Mouse (Mus musculus) megakaryocyte-erythroid progenitor cell, adult 5-6 weeks (primary cell): ENCODE results near the gene Myoz1. TPM values are rescaled to one million over a fixed set of nuclear protein-coding genes. Genes with fewer than 3 reads are reported as not detected.
"Not testable (repeated sequence)": the region's sequence is repeated elsewhere in the genome, so short reads cannot be mapped to it uniquely, and the experiment has no call there.

Source experiments
- ATAC-seq: replicated peaks from 2 replicates; pipeline ENCODE4 v1.8.0; 2016; ENCODE audit warnings: mild to moderate bottlenecking, inconsistent platforms; ENCODE audit not compliant: severe bottlenecking, poor library complexity, low FRiP score, low TSS enrichment
- total RNA-seq, 2 experiments: library from RNA; stranded (forward) in 1 of 2; stranded (reverse) in 1 of 2; fragments of 200-1000, 215-1000 nt in 1 of 2; fragments of >200 nt in 1 of 2; fragmentation: Nextera tagmentation in 1 of 2; gene quantifications; 2 replicates each; pipeline ENCODE4 v1.2.3; 2014 to 2017

The Myoz1 gene
- total RNA-seq (2014; fragmentation: Nextera tagmentation), result not detected in 2 replicates
- total RNA-seq (2017), result not detected in 2 replicates

- ATAC-seq, result no peak
These were observed at the start of gene Myoz1 for GRCm38 (mm10) chr14:20656361-20656760. TSS of gene Myoz1 (minus strand) at chr14:20656540.

DNA sequence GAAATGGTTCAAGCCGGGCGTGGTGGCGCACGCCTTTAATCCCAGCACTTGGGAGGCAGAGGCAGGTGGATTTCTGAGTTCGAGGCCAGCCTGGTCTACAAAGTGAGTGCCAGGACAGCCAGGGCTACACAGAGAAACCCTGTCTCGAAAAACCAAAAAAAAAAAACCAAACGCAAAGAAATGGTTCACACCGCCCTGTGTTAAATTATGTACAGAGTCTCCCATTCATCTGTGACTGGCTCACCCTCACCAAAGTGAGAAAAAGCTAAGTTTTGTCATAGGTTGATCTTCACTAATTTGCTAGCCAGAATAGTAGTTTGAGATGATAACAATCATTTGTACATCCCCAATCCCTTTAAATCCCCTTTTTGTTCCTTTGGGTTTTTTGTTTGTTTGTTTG, 47.1 kb upstream of the Myoz1 start:
- not testable (repeated sequence) for ATAC-seq

DNA sequence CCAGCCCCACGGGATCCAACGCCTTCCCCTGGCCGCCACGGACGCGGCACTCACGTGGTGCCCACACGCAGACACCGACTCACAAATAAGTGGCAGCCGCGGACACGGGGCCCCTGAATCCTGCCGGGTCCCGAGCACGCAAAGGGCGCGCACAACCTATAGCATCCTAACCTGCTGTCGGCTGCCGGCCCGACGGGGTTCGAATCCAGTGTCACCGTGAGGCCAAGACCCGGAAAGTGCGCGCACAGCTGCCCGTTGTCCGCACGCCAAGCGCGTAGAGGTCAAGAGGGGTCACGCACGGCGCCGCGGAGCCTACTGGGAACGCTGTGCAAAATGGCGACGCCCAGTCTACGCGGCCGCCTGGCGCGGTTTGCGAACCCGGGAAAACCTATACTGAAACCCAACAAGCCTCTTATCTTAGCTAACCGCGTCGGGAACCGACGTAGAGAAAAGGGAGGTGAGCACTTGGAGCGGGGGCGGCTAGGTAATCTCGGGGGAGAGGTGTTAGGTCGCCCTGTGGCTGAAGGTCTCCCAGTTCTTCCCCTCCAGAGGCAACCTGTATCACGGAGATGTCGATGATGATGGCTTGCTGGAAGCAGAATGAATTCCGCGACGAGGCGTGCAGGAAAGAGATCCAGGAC, 46.5 kb upstream of the Myoz1 start, which contains the start of gene Chchd1:
Chchd1 (plus strand) TSS at position 266 of the 641 bp plus-strand sequence.
- peak; percentile 77 for ATAC-seq

GRCm38 (mm10) chr14:20702096-20702740, 45.9 kb upstream of the Myoz1 start:
- no peak for ATAC-seq

- no peak for ATAC-seq
These were observed 45.2 kb upstream of the Myoz1 start for GRCm38 (mm10) chr14:20701554-20701953.

- no peak for ATAC-seq
These were observed 44.0 kb upstream of the Myoz1 start for GRCm38 (mm10) chr14:20700362-20700761.

GRCm38 (mm10) chr14:20698515-20698914, 42.2 kb upstream of the Myoz1 start:
- no peak for ATAC-seq

DNA sequence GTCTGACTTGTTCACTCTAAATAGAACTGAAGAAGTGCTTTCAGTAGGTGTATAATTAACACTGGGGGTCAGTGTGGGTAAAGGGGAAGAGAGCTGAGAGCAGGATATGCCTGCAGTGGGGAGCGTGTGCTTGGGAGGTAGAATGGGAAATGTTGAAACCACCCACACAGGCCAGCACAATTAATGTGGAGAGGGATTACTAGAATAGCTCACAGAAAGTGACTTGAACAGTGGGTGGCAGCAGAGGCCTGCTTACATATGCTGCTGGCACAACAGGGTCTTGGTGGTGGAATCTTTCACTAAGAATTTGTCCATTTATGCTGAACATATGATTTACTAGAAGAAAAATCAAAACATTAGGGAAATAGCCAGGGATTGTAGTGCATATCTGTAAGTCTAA, 40.6 kb upstream of the Myoz1 start:
- ATAC-seq, result 0 out of 2 replicates have a peak, but pooled peaks have one; percentile 37

- no peak for ATAC-seq
These were observed 39.6 kb upstream of the Myoz1 start for GRCm38 (mm10) chr14:20695761-20696520.

DNA sequence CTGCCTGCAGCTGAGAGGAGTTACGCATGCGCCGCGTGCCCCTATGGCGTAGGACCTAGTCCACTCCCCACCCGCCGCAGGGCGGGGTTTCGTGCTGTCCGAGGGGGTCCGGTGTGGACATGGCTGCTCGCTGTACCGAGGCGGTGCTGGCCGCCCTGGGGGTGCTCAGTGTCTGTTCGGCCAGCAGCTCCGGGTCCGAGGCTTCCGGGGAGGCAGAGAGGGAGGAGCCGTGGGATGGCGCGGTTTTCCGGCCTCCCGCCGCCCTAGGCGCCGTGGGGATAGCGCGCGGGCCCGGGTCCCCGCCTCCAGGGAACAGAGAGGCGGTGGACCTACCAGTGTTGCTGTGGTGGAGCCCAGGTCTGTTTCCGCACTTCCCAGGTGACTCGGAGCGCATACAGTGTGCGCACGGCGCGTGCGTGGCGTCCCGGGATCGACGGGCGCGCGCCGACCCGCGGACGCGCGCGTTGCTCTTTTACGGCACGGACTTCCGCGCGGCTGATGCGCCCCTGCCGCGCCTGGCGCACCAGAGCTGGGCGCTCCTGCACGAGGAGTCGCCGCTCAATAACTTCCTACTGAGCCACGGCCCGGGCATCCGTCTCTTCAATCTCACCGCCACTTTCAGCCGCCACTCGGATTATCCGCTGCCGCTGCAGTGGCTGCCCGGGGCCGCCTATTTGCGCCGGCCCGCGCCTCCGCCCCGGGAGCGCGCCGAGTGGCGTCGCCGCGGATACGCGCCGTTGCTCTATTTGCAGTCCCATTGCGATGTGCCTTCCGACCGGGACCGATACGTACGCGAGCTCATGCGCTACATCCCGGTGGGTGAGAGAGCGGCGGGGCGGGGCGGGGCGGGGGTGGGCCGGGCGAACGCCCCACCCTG, 38.8 kb upstream of the Myoz1 start, which contains the start of gene Fut11:
Fut11 (plus strand) TSS at position 85 of the 877 bp plus-strand sequence.
- peak; percentile 70 for ATAC-seq

DNA sequence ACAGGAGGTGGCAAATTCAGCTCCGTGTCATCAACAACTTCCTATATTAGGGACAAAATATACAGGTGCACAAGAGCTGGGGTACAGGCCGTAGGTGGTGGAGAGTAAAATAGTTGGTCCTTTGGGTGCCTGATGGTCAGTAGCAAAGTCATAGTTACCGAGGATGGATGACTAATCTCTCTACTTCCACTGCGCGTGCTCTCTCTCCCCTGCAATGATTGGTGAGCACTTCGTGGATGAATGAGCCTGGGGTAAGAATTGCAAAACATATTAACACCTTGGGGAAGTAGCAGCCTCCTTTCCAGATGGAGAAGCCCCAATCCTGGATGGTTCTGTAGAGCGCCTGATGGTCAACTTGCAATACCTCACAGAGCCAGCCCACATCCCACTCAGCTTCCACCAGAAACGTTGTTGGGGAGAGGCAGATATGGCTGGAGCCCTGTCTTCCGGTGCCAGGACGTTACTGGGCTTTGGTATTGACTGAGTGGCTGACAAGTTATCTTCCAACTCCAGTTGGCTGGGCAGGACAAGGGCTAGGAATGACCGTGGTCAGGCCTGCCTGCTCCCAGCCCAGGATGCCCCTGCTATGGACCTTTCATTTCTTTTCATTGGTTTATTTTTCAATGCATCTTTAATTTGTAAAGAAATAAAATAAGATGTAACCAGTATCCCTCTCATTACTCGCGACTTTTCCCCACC, 38.0 kb upstream of the Myoz1 start:
- peak; percentile 35 for ATAC-seq

GRCm38 (mm10) chr14:20693589-20694101, 37.3 kb upstream of the Myoz1 start:
- ATAC-seq, result no peak

DNA sequence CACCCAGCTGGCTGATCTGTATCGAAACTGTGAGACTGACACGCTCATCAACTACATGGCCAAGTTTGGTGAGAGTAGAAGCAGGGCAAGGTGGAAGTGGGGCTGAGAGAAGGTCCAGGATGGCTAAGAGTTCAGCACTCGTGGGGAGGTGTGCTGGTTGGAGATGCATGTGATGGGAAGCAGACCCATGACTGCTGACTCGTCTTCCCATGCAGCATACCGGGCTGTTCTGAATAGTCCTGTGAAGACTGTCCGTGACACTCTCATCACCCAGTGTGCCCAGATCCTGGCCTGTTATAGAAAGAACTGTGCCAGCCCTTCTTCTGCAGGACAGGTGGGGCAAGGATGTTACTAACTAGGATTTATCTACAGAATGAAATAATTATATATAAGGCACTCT, 35.4 kb upstream of the Myoz1 start:
- no peak for ATAC-seq

GRCm38 (mm10) chr14:20689009-20689408, 32.7 kb upstream of the Myoz1 start:
- no peak for ATAC-seq

- no peak for ATAC-seq
These were observed 30.2 kb upstream of the Myoz1 start for GRCm38 (mm10) chr14:20686576-20686975.

DNA sequence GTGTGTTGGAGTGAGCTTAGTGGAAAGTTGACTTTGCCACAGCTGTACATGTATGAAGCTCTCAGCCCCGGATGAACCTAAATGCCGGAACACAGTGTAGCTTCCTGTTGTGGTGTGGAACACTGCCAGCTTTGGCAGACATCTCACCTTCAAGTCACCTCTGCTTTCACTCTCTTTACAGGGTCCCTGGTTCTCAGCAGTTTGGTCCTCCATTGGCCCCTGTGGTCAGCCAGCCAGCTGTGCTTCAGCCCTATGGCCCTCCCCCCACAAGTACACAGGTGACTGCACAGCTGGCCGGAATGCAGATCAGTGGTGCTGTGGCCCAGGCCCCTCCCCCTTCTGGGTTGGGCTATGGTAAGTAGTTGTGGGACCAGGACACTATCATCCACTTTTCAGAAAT, 26.2 kb upstream of the Myoz1 start:
- ATAC-seq, result peak; percentile 58

- ATAC-seq, result no peak
These were observed 25.4 kb upstream of the Myoz1 start for GRCm38 (mm10) chr14:20681742-20682141.

GRCm38 (mm10) chr14:20677906-20678305, 21.6 kb upstream of the Myoz1 start:
- no peak for ATAC-seq
